Mouse (Mus musculus): ENCODE results near the gene Rai14. TPM values are rescaled to one million over a fixed set of nuclear protein-coding genes. Genes with fewer than 3 reads are reported as not detected.

Gene Rai14
- polyA plus RNA-seq, 1 experiment, result not detected

DNA sequence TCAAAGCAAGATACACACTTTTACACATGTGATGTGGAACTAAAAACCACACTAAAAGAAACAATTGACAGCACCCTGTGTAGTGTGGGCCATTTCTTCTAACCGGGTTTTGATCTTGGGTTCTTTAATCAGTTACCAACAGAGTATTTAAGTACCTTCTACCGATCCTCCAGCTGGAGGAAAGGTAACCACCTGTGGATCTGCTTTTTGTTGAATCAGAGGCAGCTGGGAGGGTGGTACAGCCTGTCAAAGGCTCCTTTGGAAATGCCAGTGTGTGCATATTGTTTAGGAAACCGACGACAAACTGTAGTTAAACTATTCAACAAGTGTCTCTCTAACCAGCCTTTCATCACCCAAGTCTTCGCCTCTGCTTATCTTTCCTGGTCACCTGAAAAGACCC lies 1.5 kb upstream of the Rai14 start:
- Histone ChIP-seq H3K4me3 (ENCODE audit: insufficient read depth, low read depth, low read length) (no peak overlapping the region), H3K27ac (ENCODE audit: insufficient read depth, low read depth, low read length) (no peak overlapping the region), H3K4me1 (ENCODE audit: control insufficient read depth, insufficient read depth, low read length) (peaks cover 7% of the 10 kb centered on the region; the same call in 1 of the 2 replicates)
- 36% methylated on average over 5 of the region's 5 CpGs for WGBS
- TF ChIP-seq POLR2A (IDR thresholded peaks at IDR 0.05; ENCODE audit: insufficient read depth, low read depth, low read length) (no peak), CTCF (IDR thresholded peaks at IDR 0.05; ENCODE audit: insufficient read depth, low read depth, low read length) (no peak)

DNA sequence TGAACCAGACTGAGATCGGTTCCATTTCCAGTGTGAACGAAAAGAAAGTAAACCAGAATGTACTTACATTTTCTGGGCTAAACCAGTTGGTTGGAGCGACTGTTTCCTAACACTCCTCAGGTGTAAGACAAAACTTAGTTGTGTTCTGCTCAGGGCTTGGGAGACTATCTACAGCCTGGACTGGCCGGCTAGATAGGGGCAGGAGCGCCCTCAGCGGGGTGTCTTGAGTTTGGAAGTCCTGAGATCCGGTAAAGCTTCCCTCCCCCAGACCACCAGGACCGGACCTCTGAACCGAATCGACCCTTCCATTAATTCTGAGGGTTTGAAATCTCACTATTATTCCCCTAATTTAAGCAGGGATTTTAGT lies 698 bp upstream of the Rai14 start:
- peak overlapping the region; percentile 71; the same call in 1 of the 2 replicates for H3K4me3 ChIP-seq (ENCODE audit: insufficient read depth, low read depth, low read length)
- H3K4me1 ChIP-seq (ENCODE audit: control insufficient read depth, insufficient read depth, low read length), result peaks cover 8% of the 10 kb centered on the region; the same call in 1 of the 2 replicates
- H3K27ac ChIP-seq (ENCODE audit: insufficient read depth, low read depth, low read length), result no peak overlapping the region
- under 1% methylated on average over 10 of the region's 10 CpGs for WGBS
- TF ChIP-seq POLR2A (IDR thresholded peaks at IDR 0.05; ENCODE audit: insufficient read depth, low read depth, low read length) (no peak), CTCF (IDR thresholded peaks at IDR 0.05; ENCODE audit: insufficient read depth, low read depth, low read length) (no peak)

DNA sequence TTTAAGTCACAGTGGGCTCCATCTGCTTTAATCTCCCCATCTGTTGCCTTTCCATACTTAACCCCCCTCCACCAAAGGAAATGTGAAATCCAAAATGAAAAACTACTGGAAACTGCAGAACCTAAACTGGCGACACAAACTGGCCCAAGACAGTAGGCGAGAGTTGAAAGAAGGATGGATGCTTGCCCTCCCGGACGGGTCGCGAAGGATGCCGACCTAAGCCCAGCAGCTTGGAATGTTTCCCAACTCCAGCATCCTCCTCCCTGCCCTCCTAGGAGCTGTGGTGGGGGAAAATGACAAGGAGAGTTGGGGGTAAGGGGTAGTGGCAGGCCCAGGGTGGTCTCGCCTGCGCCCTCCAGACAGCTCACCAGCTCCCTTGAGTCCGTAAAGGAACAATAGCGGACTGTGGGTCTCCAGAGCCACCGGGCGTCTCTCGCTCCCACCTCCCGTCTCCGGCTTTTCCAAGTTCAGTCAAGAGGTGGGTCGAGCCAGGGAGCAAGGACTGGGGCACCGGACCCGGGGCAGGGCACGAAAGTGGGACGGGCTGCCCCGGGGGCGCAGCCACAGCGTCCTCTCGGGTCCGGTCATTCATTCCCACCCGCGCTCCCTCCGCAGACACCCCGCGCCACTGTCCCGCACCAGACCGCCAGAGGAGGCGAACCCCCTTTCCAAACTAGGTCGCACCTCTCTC lies 653 bp downstream of the Rai14 start:
- Histone ChIP-seq H3K4me1 (ENCODE audit: control insufficient read depth, insufficient read depth, low read length) (peaks cover 8% of the 10 kb centered on the region; the same call in 1 of the 2 replicates), H3K4me3 (ENCODE audit: insufficient read depth, low read depth, low read length) (peak overlapping the region; percentile 71), H3K27ac (ENCODE audit: insufficient read depth, low read depth, low read length) (no peak overlapping the region)
- TF ChIP-seq CTCF (IDR thresholded peaks at IDR 0.05; ENCODE audit: insufficient read depth, low read depth, low read length) (no peak), POLR2A (IDR thresholded peaks at IDR 0.05; ENCODE audit: insufficient read depth, low read depth, low read length) (no peak)
- 2% methylated on average over 35 of the region's 35 CpGs for WGBS

DNA sequence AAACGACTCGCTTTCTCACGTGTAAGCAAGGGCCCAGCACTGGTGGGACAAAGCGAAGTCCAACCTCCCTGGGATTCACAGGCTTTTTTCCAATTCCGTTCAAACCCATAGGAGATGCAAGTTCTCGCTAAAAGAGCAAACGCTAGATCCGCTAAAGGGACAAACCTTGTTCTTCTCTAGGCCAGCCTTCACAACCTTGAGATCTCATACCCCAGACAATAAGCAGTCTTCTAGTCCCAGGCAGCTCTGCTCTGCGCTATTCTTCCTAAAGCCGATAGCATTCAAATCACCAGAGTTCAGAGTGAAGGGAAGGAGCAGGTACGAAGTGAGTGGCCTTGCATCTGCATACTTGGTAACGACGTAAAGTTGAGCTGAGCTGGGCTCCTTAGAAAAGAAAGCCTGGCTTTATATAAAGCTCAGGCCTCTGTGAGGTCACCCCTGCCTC lies 1.2 kb downstream of the Rai14 start:
- WGBS, result 45% methylated on average over 13 of the region's 13 CpGs
- TF ChIP-seq POLR2A (IDR thresholded peaks at IDR 0.05; ENCODE audit: insufficient read depth, low read depth, low read length) (no peak), CTCF (IDR thresholded peaks at IDR 0.05; ENCODE audit: insufficient read depth, low read depth, low read length) (no peak)
- Histone ChIP-seq H3K4me3 (ENCODE audit: insufficient read depth, low read depth, low read length) (peak overlapping the region; percentile 71), H3K27ac (ENCODE audit: insufficient read depth, low read depth, low read length) (no peak overlapping the region), H3K4me1 (ENCODE audit: control insufficient read depth, insufficient read depth, low read length) (peaks cover 8% of the 10 kb centered on the region; the same call in 1 of the 2 replicates)

DNA sequence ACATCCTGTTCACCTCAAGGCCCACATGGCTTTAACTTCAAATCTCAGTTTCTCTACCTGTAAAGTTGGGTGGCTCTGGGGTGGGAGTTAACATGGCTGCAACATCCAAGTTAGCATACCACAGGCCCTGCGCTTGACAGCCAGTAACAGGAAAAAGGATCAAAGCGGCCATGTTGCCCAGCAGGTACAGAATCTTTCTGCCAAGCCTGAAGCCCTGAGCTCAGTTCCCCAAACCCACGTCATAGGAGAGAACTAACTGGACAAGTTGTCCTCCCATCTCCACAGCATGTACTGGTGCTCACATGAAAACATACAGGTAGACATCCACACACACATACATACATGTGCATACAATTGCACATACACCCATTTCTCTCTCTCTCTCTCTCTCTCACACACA lies 2.1 kb downstream of the Rai14 start:
- no peak overlapping the region for H3K4me3 ChIP-seq (ENCODE audit: insufficient read depth, low read depth, low read length)

DNA sequence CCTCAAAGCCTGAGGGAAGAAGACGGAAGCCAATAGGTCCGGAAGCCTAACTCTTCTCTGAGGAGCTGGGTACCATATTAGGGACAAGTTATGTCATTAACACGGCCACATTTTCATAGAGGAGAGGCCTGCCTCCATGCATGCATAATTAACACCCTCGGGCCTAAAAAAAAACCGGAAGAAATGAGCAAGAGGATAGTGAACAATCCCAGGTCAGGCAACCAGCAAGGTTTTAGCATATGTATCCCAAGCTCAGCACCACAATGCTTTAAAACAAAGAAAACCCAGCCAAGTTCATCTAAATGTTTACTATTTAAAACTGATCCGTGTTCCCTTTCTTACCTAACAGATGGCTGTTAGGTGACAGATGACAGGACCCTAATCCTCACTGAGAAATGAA lies 3.2 kb downstream of the Rai14 start:
- 77% methylated on average over 6 of the region's 6 CpGs for WGBS
- TF ChIP-seq CTCF (IDR thresholded peaks at IDR 0.05; ENCODE audit: insufficient read depth, low read depth, low read length) (no peak), POLR2A (IDR thresholded peaks at IDR 0.05; ENCODE audit: insufficient read depth, low read depth, low read length) (no peak)
- Histone ChIP-seq H3K4me1 (ENCODE audit: control insufficient read depth, insufficient read depth, low read length) (peaks cover 8% of the 10 kb centered on the region), H3K27ac (ENCODE audit: insufficient read depth, low read depth, low read length) (no peak overlapping the region), H3K4me3 (ENCODE audit: insufficient read depth, low read depth, low read length) (no peak overlapping the region)

More for the DNA sequence above, 2.1 kb downstream of the Rai14 start:
- Histone ChIP-seq H3K27ac (ENCODE audit: insufficient read depth, low read depth, low read length) (no peak overlapping the region), H3K4me1 (ENCODE audit: control insufficient read depth, insufficient read depth, low read length) (peaks cover 8% of the 10 kb centered on the region; the same call in 1 of the 2 replicates)
- 90% methylated on average over 3 of the region's 3 CpGs for WGBS
- no peak for TF ChIP-seq CTCF (IDR thresholded peaks at IDR 0.05; ENCODE audit: insufficient read depth, low read depth, low read length)

DNA sequence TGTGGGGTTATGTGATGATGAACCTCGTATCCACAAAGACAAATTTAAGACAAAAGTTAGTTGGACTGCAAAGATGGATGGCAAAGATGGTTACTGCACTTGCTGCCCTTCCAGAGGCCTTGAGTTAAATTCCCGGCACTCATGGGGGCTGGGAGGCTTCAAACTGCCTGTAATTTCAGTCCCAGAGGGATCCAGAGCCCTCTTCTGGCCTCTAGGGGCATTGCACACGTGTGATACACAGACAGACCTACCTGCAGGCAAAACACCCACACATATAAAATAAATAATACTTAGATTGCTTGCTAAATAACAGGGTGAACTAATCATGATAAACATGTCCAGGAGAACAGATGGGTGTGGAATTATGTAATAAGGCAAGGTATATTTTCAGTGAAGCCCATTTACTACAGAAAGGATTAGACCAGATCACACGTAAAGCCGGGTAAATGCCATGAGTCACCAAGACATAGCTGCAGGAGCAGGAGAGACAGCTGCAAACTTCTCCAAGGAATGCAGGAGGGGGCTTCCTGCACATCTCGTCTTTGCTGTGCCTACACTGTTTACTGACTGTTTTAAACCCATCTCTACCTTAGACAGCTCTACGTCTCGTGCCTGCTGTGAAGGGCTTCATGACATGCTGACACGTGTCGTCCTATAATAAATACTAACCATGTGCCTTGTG lies 5.7 kb downstream of the Rai14 start:
- Histone ChIP-seq H3K27ac (ENCODE audit: insufficient read depth, low read depth, low read length) (no peak overlapping the region), H3K4me1 (ENCODE audit: control insufficient read depth, insufficient read depth, low read length) (peaks cover 8% of the 10 kb centered on the region), H3K4me3 (ENCODE audit: insufficient read depth, low read depth, low read length) (no peak overlapping the region)
- TF ChIP-seq CTCF (IDR thresholded peaks at IDR 0.05; ENCODE audit: insufficient read depth, low read depth, low read length) (no peak), POLR2A (IDR thresholded peaks at IDR 0.05; ENCODE audit: insufficient read depth, low read depth, low read length) (no peak)
- WGBS, result 84% methylated on average over 10 of the region's 10 CpGs

DNA sequence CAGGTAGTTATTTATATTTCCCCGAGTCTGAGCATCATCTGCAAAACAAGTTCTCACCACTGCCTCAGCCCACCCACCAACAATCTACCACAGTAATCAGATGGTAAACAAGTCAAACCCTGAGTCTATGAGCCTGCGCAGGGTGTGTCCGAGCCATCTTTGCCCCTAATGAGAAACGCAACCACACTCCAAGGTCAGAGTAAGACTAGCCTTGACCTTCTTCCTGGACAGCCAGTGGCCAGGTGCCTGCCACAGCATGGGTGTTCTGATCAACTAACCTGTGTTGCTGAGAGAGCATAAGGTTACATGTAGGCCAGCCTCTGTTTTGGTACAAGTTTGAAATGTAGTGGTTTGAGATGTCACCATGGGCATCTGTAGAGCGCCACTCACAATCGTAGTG lies 7.3 kb downstream of the Rai14 start:
- WGBS, result 93% methylated on average over 6 of the region's 6 CpGs
- no peak for TF ChIP-seq POLR2A (IDR thresholded peaks at IDR 0.05; ENCODE audit: insufficient read depth, low read depth, low read length)
- peaks cover 9% of the 10 kb centered on the region for H3K4me1 ChIP-seq (ENCODE audit: control insufficient read depth, insufficient read depth, low read length)

DNA sequence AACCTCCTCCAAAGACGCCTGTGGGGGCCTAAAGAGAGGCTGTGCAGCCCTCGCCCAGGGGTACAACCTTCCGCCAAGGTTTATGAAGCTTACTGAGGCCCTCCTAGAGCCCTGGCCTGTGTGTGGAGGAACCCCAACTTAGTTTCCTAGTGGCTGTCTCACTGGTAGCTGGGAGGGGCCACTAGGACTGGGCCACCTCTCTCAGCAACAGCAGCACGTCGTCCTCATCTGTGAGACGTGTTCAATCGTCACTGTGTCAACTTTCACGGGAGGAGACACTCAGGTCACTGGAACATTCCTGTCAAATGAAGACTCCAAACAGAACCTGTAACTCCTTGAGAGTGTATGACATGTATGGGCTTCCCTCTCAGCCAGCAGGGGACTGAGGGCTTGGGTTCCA lies 8.0 kb downstream of the Rai14 start:
- TF ChIP-seq CTCF (IDR thresholded peaks at IDR 0.05; ENCODE audit: insufficient read depth, low read depth, low read length) (no peak), POLR2A (IDR thresholded peaks at IDR 0.05; ENCODE audit: insufficient read depth, low read depth, low read length) (no peak)
- H3K27ac ChIP-seq (ENCODE audit: insufficient read depth, low read depth, low read length), result no peak overlapping the region
- H3K4me3 ChIP-seq (ENCODE audit: insufficient read depth, low read depth, low read length), result no peak overlapping the region
- WGBS, result 86% methylated on average over 8 of the region's 8 CpGs
- H3K4me1 ChIP-seq (ENCODE audit: control insufficient read depth, insufficient read depth, low read length), result peaks cover 9% of the 10 kb centered on the region

More for the DNA sequence above, 7.3 kb downstream of the Rai14 start:
- no peak overlapping the region for H3K27ac ChIP-seq (ENCODE audit: insufficient read depth, low read depth, low read length)
- no peak overlapping the region for H3K4me3 ChIP-seq (ENCODE audit: insufficient read depth, low read depth, low read length)

Data from olfactory bulb, adult 2 months (tissue).